23 mouse cellular contexts compared by ENCODE assay signal in genomic region chr4:126438261-126438660, GRCm38 (mm10). TPM values are rescaled to one million over a fixed set of nuclear protein-coding genes. Genes with fewer than 3 reads are reported as not detected.
DNase-seq lines count a peak whose midpoint lies in the region; ATAC-seq and TF ChIP-seq lines count a peak whose summit lies in the region.
"Had no signal": no experiment of that assay in that cellular context is flagged by ENCODE, and none has a peak within 500 bp of the region (broad histone marks: within the 10 kb centered on the region; RNA-seq: fewer than 3 reads in every experiment).

No protein-coding gene starts in this region.

- no peaks in the 10 kb centered on the region for H3K27me3 ChIP-seq in midbrain, postnatal 0 days (ENCODE audit: insufficient read depth, low read length)
- no peaks in the 10 kb centered on the region for H3K27me3 ChIP-seq in midbrain, embryonic 15.5 days (replicated peaks)
- H3K27me3 ChIP-seq: Patski had no signal

- no peak overlapping the region for H3K9ac ChIP-seq in midbrain, postnatal 0 days (replicated peaks; ENCODE audit: low read length, poor library complexity, severe bottlenecking)
- no peak overlapping the region for H3K9ac ChIP-seq in midbrain, embryonic 15.5 days
- H3K9ac ChIP-seq: forebrain, postnatal 0 days; hindbrain, embryonic 14.5 days had no signal

- ATAC-seq in midbrain, postnatal 0 days (ENCODE audit: low FRiP score), result no peak
- no peak for ATAC-seq in midbrain, embryonic 15.5 days (replicated peaks)
- peak; percentile 64 for ATAC-seq in monocyte, adult 5-6 weeks (replicated peaks; ENCODE audit: insufficient number of reproducible peaks, low FRiP score, low TSS enrichment, poor library complexity, severe bottlenecking)
- ATAC-seq: forebrain, embryonic 14.5 days; forebrain, postnatal 0 days; hindbrain, postnatal 0 days; inflammation-experienced regulatory T-cells, adult 6 months; Patski had no signal

- H3K9me3 ChIP-seq in midbrain, postnatal 0 days (ENCODE audit: low read length), result no peaks in the 10 kb centered on the region
- H3K9me3 ChIP-seq in midbrain, embryonic 15.5 days, result no peaks in the 10 kb centered on the region
- H3K9me3 ChIP-seq: G1E had no signal

- no peaks in the 10 kb centered on the region for H3K79me2 ChIP-seq in macrophage (ENCODE audit: inconsistent target)

- H3K4me3 ChIP-seq in midbrain, postnatal 0 days (ENCODE audit: low read depth, low read length), result no peak overlapping the region
- H3K4me3 ChIP-seq in midbrain, embryonic 15.5 days, result no peak overlapping the region
- H3K4me3 ChIP-seq in macrophage (ENCODE audit: inconsistent target), result no peak overlapping the region
- H3K4me3 ChIP-seq: gastrocnemius, adult 2 months had no signal

- 88% methylated on average over 5 of the region's 5 CpGs for WGBS in midbrain, postnatal 0 days
- WGBS in midbrain, embryonic 15.5 days, result 87% methylated on average over 5 of the region's 5 CpGs
- 32% methylated on average over 5 of the region's 5 CpGs for WGBS in macrophage (ENCODE audit: missing documents)

- intact Hi-C loops in heart, postnatal 10 days (cut with DNase I), result no loop called here
- intact Hi-C loops in heart, postnatal 36 days (cut with DNase I), result no loop called here

- H3K27ac ChIP-seq in midbrain, postnatal 0 days (ENCODE audit: low read depth, low read length), result 0 out of 2 replicates have a peak overlapping the region, but pooled peaks have one; percentile 14
- H3K27ac ChIP-seq in midbrain, embryonic 15.5 days, result no peak overlapping the region
- H3K27ac ChIP-seq in macrophage, result peak overlapping the region; percentile 73
- H3K27ac ChIP-seq: gastrocnemius, adult 2 months; hindbrain, embryonic 14.5 days had no signal

- no peak for TF ChIP-seq CTCF in midbrain, postnatal 0 days (IDR thresholded peaks at IDR 0.05)

- H3K4me2 ChIP-seq in midbrain, postnatal 0 days (ENCODE audit: low read depth, low read length, poor library complexity, severe bottlenecking), result no peak overlapping the region
- no peak overlapping the region for H3K4me2 ChIP-seq in midbrain, embryonic 15.5 days
- H3K4me2 ChIP-seq: heart, embryonic 11.5 days; hindbrain, embryonic 14.5 days had no signal

- DNase-seq in heart, adult 11 months, result peak; percentile 83
- DNase-seq in heart, postnatal 10 days, result no peak
- no peak for DNase-seq in midbrain, postnatal 0 days (ENCODE audit: low spot score)
- no peak for DNase-seq in thymus, postnatal 36 days
- no peak for DNase-seq in heart, postnatal 36 days
- DNase-seq: adrenal gland, postnatal 10 days; cerebellum, adult 18-20 months; cerebellum, adult 9-10 months; cerebellum, postnatal 14 days; forebrain, postnatal 0 days; gastrocnemius, adult 2 months; gastrocnemius, postnatal 14 days; heart, postnatal 4 days had no signal

- no peaks in the 10 kb centered on the region for H3K4me1 ChIP-seq in midbrain, postnatal 0 days (ENCODE audit: insufficient read depth, low read length)
- no peaks in the 10 kb centered on the region for H3K4me1 ChIP-seq in midbrain, embryonic 15.5 days

- H3K36me3 ChIP-seq in midbrain, postnatal 0 days (ENCODE audit: insufficient read depth, low read length), result peaks cover 65% of the 10 kb centered on the region
- peaks cover 60% of the 10 kb centered on the region for H3K36me3 ChIP-seq in midbrain, embryonic 15.5 days (replicated peaks)
- H3K36me3 ChIP-seq in macrophage (ENCODE audit: inconsistent target), result peaks cover 16% of the 10 kb centered on the region; the same call in 1 of the 2 replicates

RNA-seq across cellular contexts. Expression of gene Ago3, which starts 8.9 kb away (rescaled TPM):
- 10 to 100 TPM; 13.0 to 14.8 TPM for total RNA-seq in heart, postnatal 10 days (2021)
- total RNA-seq in midbrain, postnatal 0 days (2014; rRNA removed), result 9.8 and 10.6 TPM in 2 replicates
- 9.4 and 11.8 TPM in 2 replicates for polyA plus RNA-seq in midbrain, postnatal 0 days (2015; fragmentation: Nextera tagmentation; extraction: Ambion mirVana)
- polyA plus RNA-seq in midbrain, embryonic 15.5 days (2015; fragmentation: Nextera tagmentation; extraction: Ambion mirVana), result 18.0 and 18.6 TPM in 2 replicates
- 100 to 1,000 TPM in 25 of 26 experiments, 10 to 100 TPM in 1; 99.3 to 401 (median 134) TPM for total RNA-seq in macrophage (2018; cell fraction: chromatin; rRNA removed)
- total RNA-seq in macrophage (2018; cell fraction: cytosol; rRNA removed), result 10 to 100 TPM in 24 of 26 experiments, 1 to 10 TPM in 2; 8.6 to 37.0 (median 20.0) TPM
- 100 to 1,000 TPM in 13 of 26 experiments, 10 to 100 TPM in 13; 55.4 to 284 (median 101) TPM for total RNA-seq in macrophage (2018; cell fraction: nucleus; rRNA removed)
- polyA plus RNA-seq in macrophage (2018), result 9.3 to 11.7 TPM (median 9.4 TPM) in 3 replicates
- 3.9 to 11.1 TPM (median 6.4 TPM) in 3 replicates for total RNA-seq in monocyte, adult 5-6 weeks (2017)
- 10 to 100 TPM in 1 of 2 experiments, 1 to 10 TPM in 1; 9.0 to 11.7 TPM for total RNA-seq in heart, postnatal 36 days (2021)

RNA-seq across cellular contexts. Expression of gene Ago1, which starts 30.1 kb away (rescaled TPM):
- total RNA-seq in heart, postnatal 10 days (2021), result 10 to 100 TPM; 16.0 to 18.6 TPM
- total RNA-seq in midbrain, postnatal 0 days (2014; rRNA removed), result 36.3 and 49.8 TPM in 2 replicates
- polyA plus RNA-seq in midbrain, postnatal 0 days (2015; fragmentation: Nextera tagmentation; extraction: Ambion mirVana), result 5.0 and 6.4 TPM in 2 replicates
- 11.9 TPM in 2 replicates for polyA plus RNA-seq in midbrain, embryonic 15.5 days (2015; fragmentation: Nextera tagmentation; extraction: Ambion mirVana)
- total RNA-seq in macrophage (2018; cell fraction: chromatin; rRNA removed), result 10 to 100 TPM; 16.2 to 79.8 (median 40.8) TPM
- total RNA-seq in macrophage (2018; cell fraction: cytosol; rRNA removed), result 10 to 100 TPM; 21.3 to 35.5 (median 30.3) TPM
- total RNA-seq in macrophage (2018; cell fraction: nucleus; rRNA removed), result 10 to 100 TPM; 19.9 to 53.9 (median 31.0) TPM
- 20.9 to 22.7 TPM (median 22.2 TPM) in 3 replicates for polyA plus RNA-seq in macrophage (2018)
- total RNA-seq in monocyte, adult 5-6 weeks (2017), result 10.7 to 25.3 TPM (median 18.5 TPM) in 3 replicates
- 10 to 100 TPM; 11.2 to 13.5 TPM for total RNA-seq in heart, postnatal 36 days (2021)
